Mouse (Mus musculus) layer of hippocampus, adult 9-10 months (tissue): ENCODE data around the gene H13.

Experiments used
- DNase-seq: peaks from one replicate; pipeline ENCODE4 v3.0.0; 2022; ENCODE audit warnings: low spot score

H13 gene

DNA sequence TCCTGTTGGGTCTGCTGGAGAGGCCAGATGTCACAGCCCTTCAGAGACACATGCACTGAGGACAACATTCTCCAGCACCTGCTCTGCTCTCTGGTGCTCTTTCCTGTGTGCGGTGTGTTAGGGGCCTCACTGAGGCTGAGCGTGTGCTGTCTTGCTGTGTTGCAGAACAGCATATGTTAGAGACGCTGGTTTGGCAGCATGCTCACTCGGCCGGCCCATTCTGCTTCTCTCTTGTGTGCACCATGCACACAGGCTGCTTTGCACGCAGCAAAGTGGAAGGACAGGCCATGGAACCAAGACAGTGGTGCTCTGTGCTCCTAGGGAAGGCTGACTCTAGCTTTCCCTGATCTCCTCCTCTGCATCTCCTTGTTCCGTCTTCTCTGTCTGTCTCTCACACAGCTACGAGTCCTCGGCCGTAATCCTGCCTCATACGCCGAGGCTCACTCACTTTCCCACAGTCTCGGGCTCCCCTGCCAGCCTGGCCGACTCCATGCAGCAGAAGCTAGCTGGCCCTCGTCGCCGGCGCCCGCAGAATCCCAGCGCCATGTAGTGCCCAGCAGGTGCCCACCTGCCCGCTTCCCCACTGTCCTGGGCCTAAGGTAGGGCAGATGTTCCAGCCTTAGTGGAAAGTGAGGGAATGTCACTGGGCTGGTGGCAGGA, 34.5 kb downstream of the H13 start:
- DNase-seq: no peak

DNA sequence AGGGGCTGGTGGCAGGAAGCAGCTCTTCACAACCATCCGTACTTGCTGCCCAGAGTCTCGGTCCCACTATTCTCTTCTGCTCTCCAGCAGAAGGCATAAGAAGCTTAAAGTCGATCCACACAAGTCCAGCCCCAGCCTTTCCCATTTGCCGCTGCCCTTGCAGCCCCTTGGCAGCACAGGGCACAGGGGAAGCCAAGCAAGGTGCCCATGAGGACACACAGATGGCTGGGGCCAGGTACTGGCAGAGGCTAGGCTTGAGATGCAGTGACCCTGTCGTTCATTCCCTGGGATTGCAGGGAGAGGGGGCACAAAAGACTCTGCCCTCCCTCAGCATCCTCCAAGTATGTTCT, 35.0 kb downstream of the H13 start:
- no peak for DNase-seq

DNA sequence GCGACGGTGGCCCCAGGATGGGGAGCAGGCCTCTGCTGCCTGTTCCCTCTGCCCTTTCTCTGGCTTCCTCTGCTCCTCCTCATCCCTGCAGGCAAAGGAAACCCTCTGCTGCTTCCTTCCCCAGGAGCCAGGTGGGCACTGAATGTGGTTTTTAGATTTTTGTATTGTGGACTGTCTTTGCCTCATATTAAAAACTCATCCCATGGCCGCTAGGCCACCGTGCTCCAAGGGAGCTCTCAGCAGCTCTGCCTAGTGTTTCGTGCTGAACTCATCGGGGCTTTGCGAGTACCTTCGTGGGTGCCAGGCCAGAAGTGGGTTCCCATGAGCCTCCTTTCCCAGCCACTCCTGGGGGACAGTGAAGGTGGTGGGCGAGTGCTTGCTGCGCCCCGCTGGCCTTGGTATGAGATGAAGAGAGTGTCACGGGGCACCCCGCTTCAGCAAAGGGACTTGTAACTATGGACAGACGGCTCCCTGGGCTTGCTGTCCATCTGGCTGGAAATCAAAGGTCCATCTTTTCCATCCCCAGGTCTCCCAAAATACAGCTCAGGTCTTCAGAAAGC, 35.6 kb downstream of the H13 start:
- no peak for DNase-seq

DNA sequence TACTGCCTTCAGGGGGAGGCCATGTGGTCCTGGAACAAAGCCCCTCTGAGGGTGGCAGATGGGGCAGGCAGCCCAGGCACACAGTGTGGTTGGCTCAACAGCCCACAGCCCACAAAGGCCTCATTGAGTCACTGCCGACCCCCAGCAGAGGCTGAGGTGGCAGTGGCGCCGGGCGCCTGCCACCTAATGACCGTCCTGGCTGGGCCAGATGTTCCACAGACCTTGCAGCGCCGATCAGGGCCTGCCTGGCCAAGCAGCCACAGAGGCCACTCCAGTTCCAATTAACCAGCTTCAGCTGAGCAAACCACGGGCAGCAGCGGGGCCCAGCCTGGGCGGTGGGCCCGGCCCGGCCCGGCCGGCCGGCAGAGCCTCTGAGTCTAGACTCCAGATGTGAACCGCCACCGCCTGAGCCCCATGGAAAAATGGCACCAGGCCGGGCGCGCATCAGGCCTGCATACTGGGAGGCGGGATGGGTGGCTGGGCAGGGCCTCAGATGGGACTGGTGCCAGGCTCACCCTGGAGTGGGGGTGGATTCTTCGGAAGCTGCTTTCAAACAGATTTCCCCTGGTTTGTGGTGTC, 36.8 kb downstream of the H13 start:
- peak; percentile 29 for DNase-seq

DNA sequence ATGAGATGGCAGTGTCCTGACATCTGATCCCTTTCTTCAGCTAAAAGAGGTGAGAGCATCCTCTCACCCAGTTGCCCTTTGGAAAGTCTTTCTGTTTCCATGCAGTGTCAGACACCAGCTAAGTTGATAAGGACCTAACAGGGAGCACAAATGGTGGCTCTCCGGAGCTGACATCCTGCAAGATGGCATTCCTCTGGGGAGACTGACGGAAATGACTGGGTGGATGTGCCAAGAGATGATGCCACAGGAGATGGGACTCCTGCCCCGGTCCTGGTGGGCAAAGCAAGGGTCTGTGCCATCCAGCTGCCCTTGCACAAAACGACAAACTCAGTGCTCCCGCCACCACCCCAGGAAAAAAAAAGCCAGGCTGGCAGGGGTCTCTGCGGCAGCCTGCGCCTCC, 37.9 kb downstream of the H13 start:
- no peak for DNase-seq

GRCm38 (mm10) chr2:152707627-152708026, 38.4 kb downstream of the H13 start:
- DNase-seq: no peak

- DNase-seq: no peak
Measured at GRCm38 (mm10) chr2:152709066-152709465, 39.8 kb downstream of the H13 start.

DNA sequence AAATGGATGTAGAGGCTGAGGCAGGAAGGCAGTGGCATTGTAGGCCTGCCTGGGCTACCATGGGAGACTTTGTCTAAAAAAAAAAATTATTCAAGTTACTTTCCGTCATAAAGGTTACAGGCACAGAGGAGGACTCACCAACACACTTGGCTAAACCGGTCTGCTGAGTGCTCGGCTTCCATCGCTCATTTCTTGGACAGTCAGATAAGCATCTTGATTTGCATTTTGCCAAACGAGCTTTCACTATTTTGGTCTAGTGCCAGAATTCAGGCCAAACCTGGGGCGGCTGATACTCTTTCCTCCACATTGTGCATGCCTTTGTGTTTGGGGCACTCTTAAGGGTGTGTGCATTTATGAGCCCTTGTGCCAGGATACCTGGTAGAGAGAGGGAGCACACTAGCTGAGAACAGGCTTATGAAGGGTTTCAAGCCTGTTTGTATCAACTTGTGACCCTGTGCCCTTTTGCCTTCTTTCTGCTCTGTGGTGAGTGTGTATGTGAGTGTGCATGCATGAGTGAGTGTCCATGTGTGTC, 47.0 kb downstream of the H13 start:
- DNase-seq: no peak

- no peak for DNase-seq
Measured at GRCm38 (mm10) chr2:152717652-152718051, 48.4 kb downstream of the H13 start.

- DNase-seq: no peak
Measured at GRCm38 (mm10) chr2:152718076-152718475, 48.8 kb downstream of the H13 start.

- DNase-seq: no peak
Measured at GRCm38 (mm10) chr2:152723651-152724331, 54.5 kb downstream of the H13 start.

DNA sequence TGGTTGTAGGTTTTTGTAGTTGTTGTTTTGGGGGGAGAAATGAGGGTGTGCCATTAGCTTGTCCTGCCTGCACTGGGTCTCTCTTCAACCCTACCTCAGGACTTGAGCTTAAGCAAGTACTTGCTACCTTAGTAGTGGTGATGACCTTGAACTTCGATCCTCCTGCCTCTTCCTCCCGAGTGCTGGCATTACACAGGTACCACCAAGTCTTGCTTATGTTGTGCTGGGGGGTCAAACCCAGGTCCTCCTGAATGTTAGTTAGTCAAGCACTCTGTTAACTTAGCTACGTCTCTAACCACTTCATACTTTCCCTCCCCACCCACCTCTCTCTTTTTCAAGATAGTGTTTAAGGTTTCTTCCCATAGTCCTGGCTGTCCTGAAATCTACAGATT, 55.1 kb downstream of the H13 start:
- no peak for DNase-seq

DNA sequence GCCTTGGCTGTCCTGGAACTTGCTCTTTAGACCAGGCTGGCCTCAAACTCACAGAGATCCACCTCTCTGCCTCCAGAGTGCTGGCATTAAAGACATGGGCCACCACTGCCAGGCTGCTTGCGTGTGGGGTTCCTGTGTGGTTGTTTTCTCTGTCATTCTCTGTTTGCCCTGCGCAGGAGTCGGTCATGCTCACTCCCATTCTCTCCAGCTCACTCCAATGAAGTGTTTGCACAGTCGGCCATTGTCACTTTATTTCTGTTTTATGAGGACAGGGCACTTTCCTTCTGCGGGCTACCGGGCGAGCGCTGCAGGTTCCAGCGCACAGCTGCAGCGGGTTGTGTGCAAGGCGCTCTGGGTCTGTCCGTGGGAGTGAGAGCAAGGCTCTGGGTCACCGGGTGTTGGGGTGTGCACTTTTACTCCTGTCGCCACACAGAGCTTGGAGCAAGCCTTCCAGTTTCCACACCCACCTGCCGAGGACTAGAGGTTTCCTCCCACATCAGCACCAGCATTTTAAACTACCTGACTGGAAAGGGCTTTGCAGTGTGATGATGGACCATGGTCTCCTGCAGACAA, 56.0 kb downstream of the H13 start:
- no peak for DNase-seq

DNA sequence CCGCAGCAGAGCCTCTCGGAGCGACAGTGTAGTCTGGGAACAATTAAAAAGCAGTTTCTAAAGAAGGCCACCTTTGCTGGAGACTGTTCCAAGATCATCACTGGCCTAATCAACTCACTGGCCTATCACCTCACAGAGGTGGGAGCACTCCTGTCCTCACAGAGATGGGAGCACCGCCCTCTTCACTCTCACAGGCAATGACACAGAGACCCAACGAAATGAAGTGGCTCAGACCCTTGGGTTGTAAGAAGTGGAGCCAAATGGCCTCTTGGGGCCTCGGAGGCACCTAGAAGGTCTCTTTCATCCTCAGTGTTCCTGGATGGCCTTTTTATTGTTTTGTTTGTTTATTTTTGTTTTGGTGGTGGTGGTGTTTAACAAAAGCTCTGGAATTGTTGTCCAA, 57.0 kb downstream of the H13 start:
- DNase-seq: no peak

GRCm38 (mm10) chr2:152726751-152727335, 57.6 kb downstream of the H13 start:
- no peak for DNase-seq

- DNase-seq: no peak
Measured at GRCm38 (mm10) chr2:152727795-152728510, 58.7 kb downstream of the H13 start.

GRCm38 (mm10) chr2:152728594-152728993, 59.3 kb downstream of the H13 start:
- no peak for DNase-seq

- no peak for DNase-seq
Measured at GRCm38 (mm10) chr2:152729013-152729635, 59.9 kb downstream of the H13 start.

DNA sequence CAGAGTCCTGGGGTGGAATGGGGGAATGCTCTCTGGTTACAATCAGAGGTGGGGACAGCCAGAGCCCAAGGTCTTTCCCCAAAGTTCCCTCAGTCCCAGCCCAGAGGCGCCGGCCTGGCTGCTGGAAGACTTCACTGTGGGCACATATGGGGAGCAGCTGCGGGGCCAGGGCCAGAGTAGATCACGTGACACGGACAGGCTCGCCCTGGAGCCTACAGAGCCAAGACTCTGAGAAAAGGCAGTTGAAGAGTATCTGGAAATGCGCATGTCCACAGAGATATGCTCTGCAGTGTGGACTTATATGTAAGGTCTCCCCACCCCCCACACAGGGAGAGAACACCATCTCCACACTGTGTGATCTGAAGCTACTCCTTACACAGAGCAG, 60.4 kb downstream of the H13 start:
- no peak for DNase-seq

DNA sequence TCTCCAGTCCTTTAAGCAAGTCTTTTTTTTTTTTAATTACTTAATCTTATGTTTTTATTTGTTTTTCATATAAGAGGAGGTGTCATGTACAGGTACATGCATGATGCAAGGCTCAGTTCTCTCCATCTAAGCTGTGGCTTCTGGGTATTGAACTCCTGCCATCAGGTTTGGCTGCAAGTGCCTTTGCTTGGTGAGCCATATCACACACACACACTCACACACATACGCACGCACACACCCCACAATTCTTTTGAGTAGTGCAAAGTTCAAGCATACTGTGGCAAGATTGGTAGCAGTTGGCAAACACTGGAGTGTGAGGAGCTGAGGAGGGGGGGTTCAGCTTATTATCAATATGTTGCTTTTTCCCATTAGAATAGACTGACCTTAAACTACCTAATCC, 63.9 kb downstream of the H13 start:
- DNase-seq: no peak

DNA sequence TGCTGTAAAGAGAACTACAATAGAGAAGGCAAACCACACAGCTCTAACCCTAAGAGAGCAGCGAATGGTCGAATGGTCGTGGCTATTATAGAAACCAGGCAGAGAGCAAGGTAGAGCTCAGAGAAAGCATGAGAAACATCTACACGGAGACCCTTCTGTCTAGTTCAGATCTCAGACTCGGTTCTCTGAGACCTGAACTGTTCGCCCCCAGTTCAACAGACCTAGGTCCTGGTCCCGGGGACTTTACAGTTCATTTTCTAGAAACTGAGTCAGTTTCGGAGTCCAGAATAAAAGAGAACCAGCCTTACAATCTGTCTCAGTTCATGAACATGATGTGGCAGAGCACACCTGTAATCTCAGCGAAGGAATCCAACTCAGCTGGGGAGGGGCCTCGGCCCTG, 65.2 kb downstream of the H13 start:
- no peak for DNase-seq
